ENCODE assay signal across 8 mouse cellular contexts in genomic region chr8:70892022-70892895, GRCm38 (mm10). TPM values are rescaled to one million over a fixed set of nuclear protein-coding genes. Genes with fewer than 3 reads are reported as not detected.
A peak's percentile ranks its signal among the peaks of the same experiment; 100 is the strongest.
DNase-seq lines count a peak whose midpoint lies in the region; ATAC-seq and TF ChIP-seq lines count a peak whose summit lies in the region.

Gene Slc5a5, minus strand, starts transcription at chr8:70892757.

- TF ChIP-seq CTCF in G1E (IDR thresholded peaks at IDR 0.05; ENCODE audit: low read depth, low read length) = no peak

- 0 out of 2 replicates have a peak, but pooled peaks cover 4% of the 10 kb centered on the region for H3K9me3 ChIP-seq in heart, embryonic 14.5 days (ENCODE audit: control insufficient read depth, low read length)
- peaks cover 28% of the 10 kb centered on the region for H3K9me3 ChIP-seq in G1E (replicated peaks)
- no peaks in the 10 kb centered on the region for H3K9me3 ChIP-seq in hindbrain, embryonic 10.5 days
- no peaks in the 10 kb centered on the region for H3K9me3 ChIP-seq in midbrain, embryonic 12.5 days

- H3K27ac ChIP-seq in heart, embryonic 14.5 days (replicated peaks in 1 of 2; ENCODE audit: control insufficient read depth in 1 of 2, insufficient read depth in 1 of 2, low read depth in 2 of 2, low read length in 2 of 2) = no peak within 1 kb of the TSS
- H3K27ac ChIP-seq in hindbrain, embryonic 10.5 days = peak within 1 kb of the TSS; percentile 45; the same call in 1 of the 2 replicates
- H3K27ac ChIP-seq in midbrain, embryonic 12.5 days (replicated peaks) = no peak within 1 kb of the TSS

- intact Hi-C loops in heart, postnatal 14 days (cut with DNase I) = loop anchor here (10.0 kb wide), 1 partner anchor 593 kb away; the partner anchor contains the start of genes Ano8 and Gtpbp3

- no peak for ATAC-seq in heart, embryonic 14.5 days (ENCODE audit: insufficient number of reproducible peaks, insufficient read depth, low FRiP score, low read depth)
- ATAC-seq in G1E (ENCODE audit: extremely low read depth, insufficient number of reproducible peaks, low FRiP score, poor library complexity, severe bottlenecking) = no peak
- ATAC-seq in midbrain, embryonic 12.5 days (ENCODE audit: low FRiP score, low read depth) = no peak
- no peak for ATAC-seq in megakaryocyte progenitor cell, adult 5-6 weeks (replicated peaks; ENCODE audit: poor library complexity)
- no peak for ATAC-seq in granulocyte monocyte progenitor cell, adult 5-6 weeks (replicated peaks; ENCODE audit: poor library complexity, severe bottlenecking)

- peaks cover 41% of the 10 kb centered on the region for H3K27me3 ChIP-seq in heart, embryonic 14.5 days (ENCODE audit: control insufficient read depth, insufficient read depth, low read length)
- peaks cover 3% of the 10 kb centered on the region; the same call in 1 of the 2 replicates for H3K27me3 ChIP-seq in G1E (ENCODE audit: insufficient read depth, low read length)
- peaks cover 74% of the 10 kb centered on the region for H3K27me3 ChIP-seq in hindbrain, embryonic 10.5 days (ENCODE audit: insufficient read depth, poor library complexity, severe bottlenecking)
- H3K27me3 ChIP-seq in midbrain, embryonic 12.5 days = peaks cover 75% of the 10 kb centered on the region

- H3K4me3 ChIP-seq in heart, embryonic 14.5 days (ENCODE audit: control insufficient read depth in 1 of 2, insufficient read depth in 1 of 2, low read depth in 1 of 2, low read length in 2 of 2) = peak within 1 kb of the TSS; percentile 21 to 32; a peak in 3 of 4 replicates
- peak within 1 kb of the TSS; percentile 30; the same call in 1 of the 2 replicates for H3K4me3 ChIP-seq in G1E (ENCODE audit: low read depth, low read length)
- H3K4me3 ChIP-seq in hindbrain, embryonic 10.5 days = peak within 1 kb of the TSS; percentile 45
- H3K4me3 ChIP-seq in midbrain, embryonic 12.5 days = peak within 1 kb of the TSS; percentile 32

- H3K4me1 ChIP-seq in heart, embryonic 14.5 days (ENCODE audit: control insufficient read depth in 2 of 2, insufficient read depth in 2 of 2, low read length in 2 of 2) = peaks cover 6 to 19% of the 10 kb centered on the region in 2 experiments; a peak in 3 of 4 replicates
- peaks cover 31% of the 10 kb centered on the region for H3K4me1 ChIP-seq in G1E (ENCODE audit: insufficient read depth, low read depth, low read length)
- H3K4me1 ChIP-seq in hindbrain, embryonic 10.5 days (replicated peaks) = peaks cover 47% of the 10 kb centered on the region
- H3K4me1 ChIP-seq in midbrain, embryonic 12.5 days = peaks cover 27% of the 10 kb centered on the region

- 4% methylated on average over 80 of the region's 80 CpGs for WGBS in heart, embryonic 14.5 days
- WGBS in hindbrain, embryonic 10.5 days = 2% methylated on average over 80 of the region's 80 CpGs
- 3% methylated on average over 80 of the region's 80 CpGs for WGBS in midbrain, embryonic 12.5 days

- H3K4me2 ChIP-seq in heart, embryonic 14.5 days (ENCODE audit: low read length) = peak within 1 kb of the TSS; percentile 51
- peak within 1 kb of the TSS; percentile 50 for H3K4me2 ChIP-seq in midbrain, embryonic 12.5 days (replicated peaks)

- peak within 1 kb of the TSS; percentile 9; the same call in 1 of the 2 replicates for H3K9ac ChIP-seq in heart, embryonic 14.5 days (ENCODE audit: low read length)
- peak within 1 kb of the TSS; percentile 45; the same call in 1 of the 2 replicates for H3K9ac ChIP-seq in midbrain, embryonic 12.5 days (replicated peaks)

- no peak for DNase-seq in heart, postnatal 14 days
- DNase-seq in G1E (ENCODE audit: low spot score) = no peak
- DNase-seq in hindbrain, embryonic 10.5 days (ENCODE audit: low spot score) = no peak
- no peak for DNase-seq in adrenal gland, postnatal 4 days (ENCODE audit: low spot score in 2 of 2)

- peaks cover 23% of the 10 kb centered on the region for H3K36me3 ChIP-seq in heart, embryonic 14.5 days (ENCODE audit: control insufficient read depth, insufficient read depth, low read length)
- H3K36me3 ChIP-seq in G1E (replicated peaks) = peaks cover 63% of the 10 kb centered on the region
- H3K36me3 ChIP-seq in hindbrain, embryonic 10.5 days = peaks cover 45% of the 10 kb centered on the region
- H3K36me3 ChIP-seq in midbrain, embryonic 12.5 days = peaks cover 27% of the 10 kb centered on the region

RNA-seq across cellular contexts. Expression of gene Slc5a5, which starts in this region (rescaled TPM):
- polyA plus RNA-seq in heart, embryonic 14.5 days (2014; fragmentation: Nextera tagmentation; extraction: Ambion mirVana) = not detected in 2 replicates
- total RNA-seq in heart, postnatal 14 days (2021) = under 1 TPM in 1 of 2 experiments, not detected in 1; 0.07 TPM
- total RNA-seq in G1E (2014; fragmentation: Nextera tagmentation) (not detected in 2 replicates), G1E (2017) (0.06 TPM in 1 of 2 replicates, not detected in the other)
- polyA plus RNA-seq in G1E (2012) = 0.26 and 0.28 TPM in 2 replicates
- polyA plus RNA-seq in hindbrain, embryonic 10.5 days (2016; fragmentation: Nextera tagmentation; extraction: Ambion mirVana) = 0.39 and 0.59 TPM in 2 replicates
- 0.55 and 0.69 TPM in 2 replicates for polyA plus RNA-seq in midbrain, embryonic 12.5 days (2016; fragmentation: Nextera tagmentation; extraction: Ambion mirVana)
- total RNA-seq in megakaryocyte progenitor cell, adult 5-6 weeks (2015) = 0.07 TPM in 1 of 2 replicates, not detected in the other
- total RNA-seq in megakaryocyte progenitor cell, adult 5-6 weeks (2017) = not detected in 2 replicates
- not detected in 2 replicates for total RNA-seq in granulocyte monocyte progenitor cell, adult 5-6 weeks (2014; fragmentation: Nextera tagmentation)
- 0.15 TPM in 1 of 2 replicates, not detected in the other for total RNA-seq in granulocyte monocyte progenitor cell, adult 5-6 weeks (2017)
- total RNA-seq in adrenal gland, postnatal 4 days (2021) = under 1 TPM; 0.14 to 0.17 TPM
